Mouse (Mus musculus) spleen, adult 12 weeks (tissue): ENCODE results near the gene Trappc2l.
"Not testable (repeated sequence)": the region's sequence is repeated elsewhere in the genome, so short reads cannot be mapped to it uniquely, and the experiment has no call there.

Experiments
- DNase-seq: peaks from one replicate; pipeline ENCODE4 v3.0.0; 2022; ENCODE audit warnings: low spot score

Trappc2l gene

DNA sequence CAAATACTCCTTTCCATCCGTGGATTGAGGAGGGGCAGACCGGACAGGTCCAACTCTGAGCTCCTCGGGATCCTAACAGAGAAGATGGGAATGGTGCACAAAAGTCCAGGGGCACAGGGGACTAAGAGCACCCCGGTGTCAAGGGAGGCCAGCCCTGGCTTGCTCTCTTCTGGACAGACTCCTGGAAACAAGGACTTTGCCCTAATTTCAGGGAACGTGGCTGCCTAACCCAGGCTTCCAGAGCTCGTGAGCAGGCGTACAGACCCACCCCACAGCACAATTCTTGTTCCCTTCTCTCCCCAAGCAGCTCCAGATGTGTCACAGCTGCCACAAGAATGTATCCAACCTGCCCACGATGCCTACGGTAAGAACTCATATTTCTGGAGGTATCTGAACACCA is 14.4 kb downstream of the Trappc2l start:
- no peak for DNase-seq

DNA sequence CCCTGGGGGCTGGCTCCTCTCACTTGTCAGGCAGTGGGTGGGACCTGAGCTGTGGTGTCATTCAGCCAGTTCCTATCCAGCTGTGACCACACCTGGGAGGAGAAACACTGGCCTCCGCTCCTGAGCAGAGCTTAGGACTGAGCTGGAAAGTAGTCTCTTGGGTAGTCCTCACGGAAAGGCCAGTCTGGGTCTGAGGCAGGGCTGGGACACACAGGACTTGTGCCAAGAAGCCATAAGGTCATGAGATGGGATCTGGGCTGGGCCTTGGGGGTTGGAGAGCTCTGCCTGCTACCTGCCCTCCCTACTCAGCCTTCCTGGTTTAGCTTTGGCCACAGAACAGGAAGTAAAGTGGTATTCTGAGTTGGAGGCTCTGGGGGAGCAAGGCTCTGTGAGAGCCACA is 15.5 kb downstream of the Trappc2l start:
- no peak for DNase-seq

DNA sequence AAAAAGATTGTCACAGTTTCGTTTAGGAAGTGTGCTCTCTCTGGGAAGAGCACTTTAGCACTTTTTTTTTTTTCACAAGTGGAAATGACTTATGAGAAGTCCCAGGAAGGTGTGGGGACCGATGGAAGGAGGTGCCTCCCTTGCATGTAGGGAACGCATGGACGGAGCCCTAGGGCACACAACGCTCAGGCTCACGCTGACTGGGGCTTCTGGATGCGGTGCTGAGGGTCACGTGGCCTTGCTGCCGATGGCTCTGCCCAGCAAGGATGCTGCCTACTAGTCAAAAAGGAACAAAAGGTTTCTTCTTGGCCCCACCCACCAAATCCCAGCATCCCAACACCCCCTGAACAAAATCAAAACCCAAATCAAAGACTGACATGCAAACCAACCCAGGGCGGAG is 17.9 kb downstream of the Trappc2l start:
- no peak for DNase-seq

DNA sequence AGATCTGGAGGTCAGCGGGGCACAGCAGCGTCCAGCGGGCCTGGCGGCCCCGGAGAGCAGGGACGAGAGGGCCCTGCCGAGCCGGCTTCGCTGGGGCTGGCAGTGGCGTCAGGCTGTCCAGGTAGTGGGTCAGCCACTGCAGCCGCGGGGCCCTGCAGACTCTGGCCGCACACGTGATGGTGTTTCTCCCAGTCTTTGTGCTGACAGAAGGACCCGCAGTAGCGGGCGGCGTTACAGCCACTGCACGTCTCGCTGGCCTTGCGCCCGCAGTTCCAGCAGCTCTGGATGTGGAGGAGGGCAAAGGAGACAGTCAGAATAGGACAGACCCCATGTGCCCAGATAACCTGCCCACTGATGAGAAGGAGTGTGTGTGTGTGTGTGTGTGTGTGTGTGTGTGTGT is 19.3 kb downstream of the Trappc2l start:
- DNase-seq: no peak

DNA sequence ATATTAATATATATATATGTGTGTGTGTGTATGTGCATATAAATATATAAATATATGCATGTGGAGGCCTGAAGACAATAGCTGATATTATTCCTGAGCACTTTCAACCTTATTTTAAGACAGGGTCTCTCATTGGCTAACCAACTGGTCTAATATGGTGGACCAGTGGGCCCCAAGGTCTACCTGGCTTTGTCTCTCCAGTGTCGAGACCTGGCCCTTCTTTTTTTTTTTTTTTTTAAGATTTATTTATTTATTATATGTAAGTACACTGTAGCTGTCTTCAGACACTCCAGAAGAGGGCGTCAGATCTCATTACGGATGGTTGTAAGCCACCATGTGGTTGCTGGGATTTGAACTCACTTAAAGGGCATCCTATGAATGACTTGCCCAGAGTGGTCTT is 20.7 kb downstream of the Trappc2l start:
- DNase-seq: not testable (repeated sequence)

DNA sequence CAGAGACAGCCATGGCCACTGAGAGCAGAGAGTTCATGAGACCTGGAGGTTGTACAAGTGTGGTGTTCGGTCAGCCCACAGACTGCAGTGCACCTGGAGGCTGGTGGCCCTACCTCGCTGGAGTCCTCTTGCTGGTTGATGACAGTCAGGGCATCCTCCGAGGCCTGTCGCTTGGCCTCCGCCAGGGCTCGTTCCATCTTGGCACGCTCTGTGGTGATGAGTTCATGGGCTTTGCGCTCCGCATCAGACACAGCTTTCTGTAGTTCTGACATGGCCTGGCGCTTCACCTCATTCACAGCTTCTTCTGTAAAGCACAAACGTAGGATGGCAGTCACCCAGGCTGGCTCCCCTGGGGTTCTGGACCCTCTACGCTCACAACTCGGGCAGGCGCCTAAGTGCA is 21.8 kb downstream of the Trappc2l start:
- no peak for DNase-seq

DNA sequence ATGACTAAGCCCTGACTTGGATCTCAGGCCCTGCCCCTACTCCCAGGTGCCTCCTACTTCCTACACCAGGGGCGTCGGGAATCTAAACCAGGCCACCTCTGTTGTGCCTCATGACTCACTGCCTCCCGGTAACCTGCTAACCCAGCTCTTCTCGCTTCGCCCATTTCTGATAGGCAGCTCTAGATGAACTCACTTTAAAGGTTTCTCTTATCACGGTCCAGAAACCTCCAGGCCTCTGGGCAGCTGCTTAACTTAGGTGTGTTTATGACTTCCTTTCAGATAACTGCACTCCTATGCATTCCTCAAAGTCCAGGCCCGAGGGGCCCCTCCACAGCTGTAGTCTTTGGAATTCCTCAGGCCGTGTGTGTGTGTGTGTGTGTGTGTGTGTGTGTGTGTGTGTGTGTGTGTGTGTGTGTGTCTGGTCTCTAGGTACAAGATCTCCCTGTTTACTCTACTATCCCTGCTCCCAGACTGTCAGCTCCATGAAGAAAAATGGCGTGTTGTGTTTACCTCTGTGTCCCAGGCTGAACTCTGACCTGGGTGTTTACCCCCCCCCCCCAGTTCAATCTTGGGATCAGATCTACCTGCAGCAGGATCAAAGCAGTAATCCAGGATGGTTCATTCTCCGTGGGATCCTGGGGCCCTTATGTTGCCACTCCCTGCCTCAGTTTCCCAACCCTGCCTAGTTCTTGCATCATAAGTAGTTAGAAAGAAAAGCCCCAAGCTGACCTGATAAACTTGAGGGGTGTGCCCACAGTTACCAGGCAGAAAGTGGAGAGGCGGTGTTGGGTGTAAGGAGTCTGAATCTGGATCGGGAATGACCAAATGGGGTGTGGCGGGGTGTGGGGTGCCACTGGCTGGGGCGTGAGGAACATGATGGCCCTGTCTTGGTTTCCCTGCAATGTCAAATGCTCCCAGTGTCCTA is 24.7 kb downstream of the Trappc2l start:
- DNase-seq: no peak

DNA sequence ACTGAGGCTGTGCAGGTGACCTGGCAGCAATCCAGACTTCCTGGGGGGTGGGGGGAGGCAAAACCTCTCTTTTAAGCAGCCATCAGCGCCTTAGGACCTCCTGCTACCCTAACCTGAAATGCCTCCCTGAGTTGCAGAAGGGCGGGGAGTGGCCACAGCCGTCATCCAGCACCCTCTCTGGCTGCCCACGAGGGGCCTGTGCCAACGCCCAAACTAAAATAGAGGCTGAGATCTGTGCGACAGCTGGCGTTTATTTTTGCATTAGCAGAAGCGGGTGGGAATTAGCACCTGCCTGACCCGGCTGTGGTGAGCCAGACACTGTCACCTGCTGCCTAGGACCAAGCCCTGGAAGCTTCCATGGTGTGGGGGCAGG is 25.3 kb downstream of the Trappc2l start:
- DNase-seq: no peak

DNA sequence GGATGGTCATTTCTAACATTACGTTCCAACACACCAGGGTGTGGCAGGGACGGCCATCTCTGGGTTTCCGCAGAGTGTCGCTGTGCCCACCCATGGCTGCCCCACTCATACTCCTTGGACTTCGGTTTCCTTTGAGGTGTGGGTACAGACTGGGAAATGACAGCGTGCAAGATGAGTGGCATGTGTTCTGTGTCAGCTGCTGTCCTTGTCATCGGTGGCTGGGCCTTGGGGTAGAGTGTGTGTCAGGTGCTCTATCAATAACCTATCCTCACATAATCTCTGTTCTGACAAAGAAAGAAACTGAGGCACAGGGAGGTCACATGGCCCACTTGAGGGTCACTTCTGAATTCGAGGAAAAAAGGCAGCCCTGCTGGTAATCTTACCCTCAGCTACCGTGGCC is 25.8 kb downstream of the Trappc2l start:
- no peak for DNase-seq

DNA sequence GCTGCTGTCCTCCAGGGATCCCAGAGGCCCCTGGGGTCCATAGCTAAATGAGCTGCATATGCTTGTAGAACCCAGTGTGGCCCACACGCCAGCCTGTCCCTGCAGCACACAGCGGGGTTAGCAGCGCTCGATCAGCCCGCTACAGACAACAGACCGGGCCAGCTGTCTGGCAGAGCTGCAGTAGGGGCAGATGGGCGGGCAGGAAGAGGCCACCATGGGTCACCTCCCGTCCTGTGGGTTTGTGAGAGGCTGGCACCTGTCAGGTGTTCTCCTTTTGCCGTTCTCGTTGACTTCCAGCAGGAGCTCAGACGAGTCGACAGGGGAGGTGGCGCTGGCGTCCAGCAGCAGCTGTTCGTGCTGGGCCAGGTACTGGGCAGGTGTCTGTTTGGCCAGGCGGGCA is 27.2 kb downstream of the Trappc2l start:
- no peak for DNase-seq

DNA sequence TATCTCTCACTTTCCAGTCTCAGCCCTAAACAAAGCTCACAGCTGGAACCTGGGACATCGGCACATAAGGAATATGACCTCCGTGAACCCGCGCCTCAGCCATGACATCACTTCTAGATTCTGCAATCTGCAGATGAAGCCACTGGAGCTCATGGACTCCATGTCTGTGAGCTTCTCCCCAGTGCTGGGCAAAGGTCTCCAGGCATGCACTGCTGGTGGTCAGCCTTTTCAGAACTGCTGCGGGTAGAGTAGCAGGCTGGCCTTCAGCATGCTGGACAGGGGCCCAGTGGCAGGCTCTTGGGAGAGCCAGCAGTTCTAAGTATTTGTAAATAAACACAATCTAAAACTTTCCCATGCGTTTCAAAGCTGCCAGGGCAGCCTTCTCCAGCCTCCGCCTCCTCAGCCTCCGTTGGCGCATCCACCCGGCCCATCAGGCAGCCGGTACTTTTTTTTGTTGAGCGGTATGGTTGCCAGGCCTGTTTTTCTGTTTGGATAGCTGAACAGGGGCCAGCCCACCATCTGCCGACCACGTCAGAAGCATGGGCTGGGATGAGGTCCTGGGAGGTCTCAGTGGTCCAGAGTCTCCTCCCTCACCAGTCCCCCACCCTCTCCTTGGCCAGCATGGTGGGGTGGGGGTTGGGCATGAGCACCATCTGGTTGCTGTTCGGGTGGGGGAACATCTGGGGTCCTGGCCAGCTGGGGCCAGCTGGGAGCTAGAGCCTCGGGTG is 28.2 kb downstream of the Trappc2l start:
- DNase-seq: no peak

DNA sequence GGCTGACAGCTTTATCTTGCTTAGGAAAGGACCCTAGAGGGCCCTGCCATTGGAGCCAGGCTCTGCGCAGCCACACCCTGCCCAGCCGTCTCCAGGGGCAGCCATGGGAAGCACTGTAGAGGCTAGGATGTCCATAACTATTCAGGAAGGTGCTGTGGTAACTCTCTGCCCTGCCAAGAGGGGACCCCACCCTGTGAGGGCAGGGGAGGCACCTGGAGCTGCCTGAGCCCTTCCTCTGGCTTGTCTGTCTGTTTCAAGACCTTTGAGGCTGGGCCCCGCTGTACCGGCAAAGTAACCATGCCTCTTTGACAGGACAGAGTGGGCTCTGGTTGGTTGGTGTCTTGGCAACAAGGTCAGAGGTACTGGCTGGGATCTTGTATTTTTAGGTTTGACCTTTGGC is 29.4 kb downstream of the Trappc2l start:
- DNase-seq: no peak

DNA sequence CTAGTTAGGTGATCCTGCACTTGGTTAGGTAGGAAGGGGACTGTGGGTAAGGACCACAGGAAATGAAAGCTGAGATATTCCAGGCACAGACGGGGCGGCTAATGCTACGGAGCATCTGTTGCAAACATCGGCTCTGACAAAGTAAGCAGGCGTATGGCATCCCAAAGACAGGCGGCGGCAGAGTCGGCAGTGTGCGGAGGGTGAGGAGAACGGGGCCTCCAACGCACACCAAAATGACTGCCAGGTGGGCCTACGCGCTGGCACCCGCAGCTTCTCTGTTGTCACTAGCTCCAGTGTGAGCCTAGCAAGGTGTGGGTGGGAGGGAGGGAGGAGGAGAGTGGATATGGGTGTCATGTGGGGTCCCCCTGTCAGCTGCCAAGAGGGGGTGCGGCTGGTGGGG is 30.0 kb downstream of the Trappc2l start:
- DNase-seq: no peak

DNA sequence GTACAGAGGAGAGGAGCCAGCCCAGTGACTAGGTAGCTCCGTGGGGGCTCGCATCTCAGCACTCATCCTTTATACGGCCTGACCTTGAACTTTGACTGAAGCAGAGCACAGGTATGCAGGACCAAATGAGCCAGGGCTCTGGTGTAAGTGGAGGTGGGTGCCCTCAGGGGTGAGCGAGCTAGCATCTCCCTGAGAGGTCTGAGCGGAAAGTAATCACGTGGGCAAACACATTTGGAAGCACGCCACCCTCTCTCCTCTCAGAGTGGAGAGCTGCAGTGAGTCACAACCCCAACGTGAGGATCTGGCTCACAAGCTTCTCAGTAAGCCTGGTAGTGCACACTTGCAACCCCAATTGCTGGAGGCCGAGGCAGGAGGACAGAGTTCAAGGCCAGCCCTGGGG is 30.6 kb downstream of the Trappc2l start:
- no peak for DNase-seq

DNA sequence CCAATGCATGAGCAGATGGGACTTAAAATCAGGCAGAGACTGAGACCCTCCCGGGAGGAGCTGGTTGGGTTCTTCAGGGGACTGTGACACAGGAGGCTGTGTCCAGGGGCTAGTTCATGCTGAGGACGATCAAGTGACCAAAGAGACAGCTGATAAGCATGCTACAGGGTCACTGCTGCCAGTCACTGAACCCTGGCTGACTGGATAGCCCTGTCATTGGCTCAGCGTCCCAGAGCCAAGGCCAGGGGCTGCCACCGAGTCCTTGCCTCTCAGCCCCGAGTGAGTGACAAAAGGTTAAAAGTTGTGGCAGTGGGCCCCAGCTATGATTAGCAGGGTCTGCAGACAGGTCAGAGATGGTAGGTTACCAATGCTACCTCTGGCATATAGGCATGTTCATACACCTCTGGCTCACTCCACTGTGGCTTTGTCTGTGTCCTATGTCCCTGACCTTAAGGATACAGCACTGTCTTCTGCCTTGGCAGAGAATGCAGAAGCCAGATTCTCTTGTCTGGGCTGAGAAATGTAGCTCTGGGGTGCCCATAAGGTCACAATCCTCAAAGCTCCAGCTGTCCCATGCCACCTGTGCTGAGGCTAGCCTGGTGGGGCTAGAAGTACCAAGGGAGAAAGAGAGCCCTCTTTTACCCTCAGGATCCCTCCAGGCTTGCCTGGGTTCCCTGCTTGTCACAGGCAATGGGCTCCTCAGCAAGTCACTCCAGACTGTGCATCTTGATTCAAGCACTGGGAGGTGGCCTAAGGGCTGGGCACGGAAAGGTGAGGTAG is 32.9 kb downstream of the Trappc2l start:
- DNase-seq: no peak

DNA sequence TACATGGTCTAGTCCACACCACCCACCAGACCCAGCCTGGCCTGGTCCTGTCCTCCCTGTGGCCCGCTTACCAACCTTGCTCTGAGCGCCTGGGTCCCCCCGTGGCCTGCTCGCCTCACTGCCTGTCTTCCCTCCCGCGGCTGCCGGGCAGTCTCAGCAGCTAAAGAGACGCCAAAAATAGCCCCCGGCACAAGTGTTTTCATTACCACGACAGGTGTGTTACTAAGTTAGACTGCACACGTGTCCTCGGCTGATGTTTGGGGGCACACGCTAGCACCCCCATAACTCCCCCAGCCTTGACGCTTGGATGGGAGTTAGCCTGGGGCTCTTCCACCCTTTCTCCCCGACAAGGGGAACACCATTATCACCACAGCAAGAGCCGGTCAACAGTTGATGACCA is 34.9 kb downstream of the Trappc2l start:
- DNase-seq: no peak

DNA sequence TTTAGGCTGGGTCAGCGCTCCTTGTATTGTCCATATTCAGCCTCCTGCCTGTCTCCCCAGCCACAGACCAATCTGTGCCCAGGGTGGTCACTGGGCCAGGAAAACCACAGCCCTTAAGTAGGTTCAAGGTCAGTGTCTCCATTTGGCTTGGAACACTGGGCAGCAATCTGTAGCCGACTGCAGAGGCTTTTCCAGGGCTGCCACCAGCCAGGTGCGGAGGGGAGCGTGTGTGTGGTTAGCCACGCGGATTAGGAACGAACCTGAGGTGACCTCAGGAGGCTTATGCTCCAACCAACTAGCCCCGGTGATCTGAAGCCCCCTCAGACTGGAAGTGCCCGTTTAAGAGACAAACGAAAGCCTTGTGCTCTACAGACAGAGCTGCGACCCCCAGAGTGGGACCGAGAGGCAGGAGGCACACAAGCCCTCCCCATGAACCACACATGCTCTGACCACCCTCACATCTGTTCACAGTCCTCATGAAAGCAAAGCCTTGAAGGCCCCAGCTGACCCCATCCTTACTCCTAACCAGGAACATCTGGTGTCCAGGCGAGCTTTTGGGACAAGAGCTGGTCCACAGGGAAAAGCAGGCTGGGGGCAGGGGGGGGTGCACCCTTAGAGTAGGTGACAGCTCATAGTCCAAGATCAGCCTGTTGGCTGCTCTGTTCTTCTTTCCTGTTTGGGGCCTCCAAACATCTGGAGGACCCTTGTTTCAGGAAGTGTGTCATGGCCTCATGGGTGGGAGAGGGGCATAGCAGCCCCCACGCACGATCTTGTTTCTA is 36.9 kb downstream of the Trappc2l start:
- DNase-seq: no peak

DNA sequence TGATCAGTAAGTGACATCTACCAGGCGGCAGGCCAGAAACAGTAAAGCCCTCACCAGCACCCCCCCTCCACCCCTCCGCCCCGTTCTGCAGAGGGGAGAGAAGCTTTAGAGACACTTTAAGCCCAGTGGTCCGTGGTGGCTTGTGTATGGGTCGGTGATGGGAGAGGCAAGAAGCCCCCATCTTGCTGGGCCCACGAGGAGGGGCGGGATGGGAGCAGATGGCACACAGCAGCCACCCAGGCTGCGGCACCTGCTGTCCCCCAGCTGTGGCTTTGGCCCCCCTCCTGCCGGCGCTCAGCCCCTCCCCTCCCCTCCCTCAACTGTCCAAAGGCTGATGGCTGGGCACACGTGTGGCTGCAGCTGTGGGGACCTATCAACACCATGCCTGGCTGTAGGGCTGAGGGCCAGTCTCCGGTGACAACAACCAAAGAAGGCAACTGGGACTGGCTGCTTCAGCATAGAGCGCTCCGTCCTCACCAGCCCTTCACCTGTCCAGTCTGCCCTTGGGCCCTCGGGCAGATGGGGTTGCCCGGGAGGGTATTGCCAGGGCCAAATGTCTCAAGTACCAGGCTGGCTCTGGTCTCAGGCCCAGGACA is 40.0 kb downstream of the Trappc2l start:
- DNase-seq: no peak

DNA sequence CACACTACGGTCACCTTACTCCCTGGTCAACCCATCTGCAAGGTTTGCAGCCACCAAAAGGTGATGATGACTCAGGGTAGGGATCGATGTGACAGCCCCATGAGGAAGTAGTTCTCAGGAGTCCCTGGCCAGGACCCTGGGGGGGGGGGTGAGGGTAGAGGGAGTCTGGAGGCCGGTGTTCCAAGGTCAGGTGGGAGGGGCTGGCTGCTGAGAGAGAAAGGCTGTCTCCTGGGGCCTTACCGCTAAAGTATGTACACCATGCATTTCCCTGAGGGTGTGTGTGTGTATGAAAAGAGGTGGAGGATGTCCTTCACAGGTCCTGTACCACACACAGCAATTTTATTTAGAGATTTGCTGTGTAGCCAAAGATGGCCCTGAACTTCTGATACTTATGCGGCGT is 41.2 kb downstream of the Trappc2l start:
- no peak for DNase-seq

DNA sequence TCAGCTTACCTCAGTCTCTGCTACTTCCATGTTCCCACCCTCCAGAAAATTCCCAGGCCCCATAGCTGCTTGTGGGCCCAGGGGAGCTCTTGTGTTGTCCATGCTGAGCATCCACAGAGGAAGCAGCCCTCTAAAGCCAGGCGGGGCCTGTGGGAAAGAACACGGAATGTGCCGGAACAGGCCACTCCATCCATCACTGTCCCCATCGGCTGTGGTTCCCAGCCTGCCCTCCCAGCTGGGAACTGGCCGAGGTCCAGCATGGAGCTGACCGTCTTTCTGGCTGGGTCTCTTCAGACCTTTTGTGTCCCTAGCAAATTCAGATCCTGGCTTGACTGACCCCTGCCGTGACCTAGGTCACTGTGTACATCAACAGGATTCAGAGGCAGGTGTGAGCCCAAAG is 43.3 kb downstream of the Trappc2l start:
- no peak for DNase-seq
